Mouse (Mus musculus): ENCODE results near the gene Cox7a2. TPM values are rescaled to one million over a fixed set of nuclear protein-coding genes. Genes with fewer than 3 reads are reported as not detected.

Gene Cox7a2
- polyA plus RNA-seq, 1 experiment from 2014 or later: 618 TPM

Other genes starting within 250 kb of the Cox7a2 start
- 132 and 136 TPM in 2 replicates for gene Col12a1, start 41.0 kb downstream of the Cox7a2 start, polyA plus RNA-seq (2015; fragmentation: Nextera tagmentation; extraction: Ambion mirVana)
- 65.1 and 68.5 TPM in 2 replicates for gene Tmem30a, start 33.6 kb upstream of the Cox7a2 start, polyA plus RNA-seq (2015; fragmentation: Nextera tagmentation; extraction: Ambion mirVana)

Measured in embryonic facial prominence, embryonic 15.5 days (tissue).